Mouse (Mus musculus) forebrain, embryonic 16.5 days (tissue): ENCODE data around the gene Elmod2. TPM values are rescaled to one million over a fixed set of nuclear protein-coding genes. Genes with fewer than 3 reads are reported as not detected.
A peak's percentile ranks its signal among the peaks of the same experiment; 100 is the strongest.

Source experiments
- ATAC-seq: fragments of 200-750 bp; cut with Nextera tagmentation; 2 replicates; pipeline ENCODE4 v1.8.0; 2017; ENCODE audit warnings: mild to moderate bottlenecking, moderate library complexity
- H3K27ac ChIP-seq: fragments of 300-500 bp; sonication (generic); 2 replicates; pipeline ENCODE4 v1.5.1; 2014; ENCODE audit warnings: low read length, control low read depth
- H3K27me3 ChIP-seq: fragments of 300-500 bp; sonication (generic); replicated peaks from 2 replicates; pipeline ENCODE4 v1.6.1; 2014; ENCODE audit warnings: low read length; ENCODE audit not compliant: control insufficient read depth, insufficient read depth
- H3K36me3 ChIP-seq: fragments of 300-500 bp; sonication (generic); 2 replicates; pipeline ENCODE4 v1.6.1; 2014; ENCODE audit not compliant: control insufficient read depth, insufficient read depth
- H3K4me1 ChIP-seq: fragments of 300-500 bp; sonication (generic); replicated peaks from 2 replicates; pipeline ENCODE4 v1.6.1; 2014; ENCODE audit warnings: low read length; ENCODE audit not compliant: control insufficient read depth, insufficient read depth
- H3K4me2 ChIP-seq: fragments of 300-500 bp; sonication (generic); 2 replicates; pipeline ENCODE4 v1.6.1; 2014; ENCODE audit warnings: mild to moderate bottlenecking, low read length, control low read depth
- H3K4me3 ChIP-seq: fragments of 300-500 bp; sonication (generic); replicated peaks from 2 replicates; pipeline ENCODE4 v1.5.1; 2014; ENCODE audit warnings: mild to moderate bottlenecking, low read length, control low read depth
- H3K9ac ChIP-seq: fragments of 300-500 bp; sonication (generic); replicated peaks from 2 replicates; pipeline ENCODE4 v1.6.1; 2014; ENCODE audit warnings: low read depth, low read length, control low read depth
- H3K9me3 ChIP-seq: fragments of 300-500 bp; sonication (generic); 2 replicates; pipeline ENCODE4 v1.6.1; 2016; ENCODE audit warnings: low read length; ENCODE audit not compliant: control insufficient read depth
- WGBS: fragments of 180-500 bp; shearing (Covaris S2); extraction: QIAGEN DNeasy Blood & Tissue Kit; methylation state at CpG from one replicate; pipeline ENCODE4 v1.1.7; 2014; 5-methylcytosine and 5-hydroxymethylcytosine counted together
- polyA plus RNA-seq: library from polyadenylated mRNA; unstranded; fragments of >200 nt; fragmentation: Nextera tagmentation; extraction: Ambion mirVana; gene quantifications from 2 replicates; pipeline ENCODE4 v1.2.1, GENCODE M21; 2015

Elmod2 gene
- polyA plus RNA-seq, 1 experiment from 2014 or later: 31.0 TPM

DNA sequence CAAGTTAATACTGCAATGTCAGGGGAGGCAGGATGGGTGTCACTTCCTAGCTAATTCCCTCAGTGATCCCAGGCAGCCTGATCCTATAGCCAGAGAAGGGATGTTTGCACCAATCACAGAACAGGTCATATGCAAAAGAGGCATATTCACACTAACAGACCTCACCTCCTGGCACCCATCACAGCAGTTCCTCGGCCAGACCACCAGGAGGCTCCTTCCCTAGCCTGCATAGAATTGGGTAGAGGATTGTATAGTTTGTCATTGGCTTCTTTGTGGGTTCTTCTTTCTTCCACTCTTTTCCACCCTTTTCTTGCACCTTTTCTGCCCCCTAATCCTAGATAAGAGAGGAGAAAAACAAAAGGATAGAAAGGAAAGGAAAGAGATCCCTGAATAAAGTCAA lies 32.2 kb downstream of the Elmod2 start:
- Histone ChIP-seq H3K27ac (no peak overlapping the region), H3K4me2 (no peak overlapping the region), H3K4me3 (no peak overlapping the region), H3K9ac (no peak overlapping the region), H3K9me3 (peaks cover 5% of the 10 kb centered on the region; the same call in 1 of the 2 replicates), H3K4me1 (no peaks in the 10 kb centered on the region), H3K36me3 (no peaks in the 10 kb centered on the region), H3K27me3 (no peaks in the 10 kb centered on the region)
- no peak for ATAC-seq
- 50% methylated on average over 1 of the region's 1 CpGs for WGBS

DNA sequence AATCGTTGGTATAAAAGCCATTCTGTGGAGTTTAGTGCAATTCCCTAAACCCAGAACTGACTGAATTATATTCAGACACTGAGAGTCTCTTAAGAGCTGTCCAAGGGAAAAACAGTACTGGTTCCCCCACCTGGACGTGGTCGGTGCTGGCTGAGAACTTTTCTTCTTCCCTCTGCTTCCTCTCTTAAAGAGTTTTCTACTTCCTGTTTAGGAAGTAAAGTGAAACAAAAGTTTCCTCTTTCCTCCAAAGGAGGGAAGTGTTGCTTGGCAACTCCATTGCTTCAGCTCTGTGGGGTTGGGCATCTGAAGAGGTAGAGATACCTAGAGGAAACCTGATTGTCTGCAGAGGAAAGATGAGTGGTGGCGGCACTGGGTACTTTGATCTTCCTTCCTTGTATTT lies 34.9 kb downstream of the Elmod2 start:
- no peaks in the 10 kb centered on the region for H3K27me3 ChIP-seq
- no peaks in the 10 kb centered on the region for H3K36me3 ChIP-seq
- 80% methylated on average over 4 of the region's 4 CpGs for WGBS
- no peaks in the 10 kb centered on the region for H3K4me1 ChIP-seq
- no peak overlapping the region for H3K27ac ChIP-seq
- peaks cover 5% of the 10 kb centered on the region; the same call in 1 of the 2 replicates for H3K9me3 ChIP-seq
- ATAC-seq: no peak
- H3K4me2 ChIP-seq: no peak overlapping the region
- H3K9ac ChIP-seq: no peak overlapping the region
- H3K4me3 ChIP-seq: no peak overlapping the region

GRCm38 (mm10) chr8:83290176-83290575 lies 42.1 kb downstream of the Elmod2 start, which contains the start of gene Ucp1:
Ucp1 (plus strand) TSS chr8:83290352.
- Histone ChIP-seq H3K9me3 (no peaks in the 10 kb centered on the region), H3K27me3 (0 out of 2 replicates have a peak, but pooled peaks cover 5% of the 10 kb centered on the region), H3K36me3 (no peaks in the 10 kb centered on the region), H3K4me1 (peaks cover 5% of the 10 kb centered on the region; the same call in 1 of the 2 replicates), H3K9ac (0 out of 2 replicates have a peak within 1 kb of the TSS, but pooled peaks have one; percentile 13), H3K4me3 (peak within 1 kb of the TSS; percentile 15), H3K27ac (no peak within 1 kb of the TSS), H3K4me2 (peak within 1 kb of the TSS; percentile 44)
- no peak for ATAC-seq
- WGBS: 3% methylated on average over 20 of the region's 20 CpGs

- H3K9me3 ChIP-seq: no peaks in the 10 kb centered on the region
- H3K4me1 ChIP-seq: peaks cover 5% of the 10 kb centered on the region; the same call in 1 of the 2 replicates
- no peaks in the 10 kb centered on the region for H3K36me3 ChIP-seq
- 77% methylated on average over 8 of the region's 8 CpGs for WGBS
- no peak for ATAC-seq
- H3K27ac ChIP-seq: no peak overlapping the region
- no peak overlapping the region for H3K4me2 ChIP-seq
- H3K27me3 ChIP-seq: 0 out of 2 replicates have a peak, but pooled peaks cover 2% of the 10 kb centered on the region
- H3K9ac ChIP-seq: no peak overlapping the region
- H3K4me3 ChIP-seq: no peak overlapping the region
These were observed 46.9 kb downstream of the Elmod2 start for GRCm38 (mm10) chr8:83285391-83285790.

GRCm38 (mm10) chr8:83278431-83278830 lies 53.9 kb downstream of the Elmod2 start:
- Histone ChIP-seq H3K9ac (no peak overlapping the region), H3K4me3 (no peak overlapping the region), H3K36me3 (no peaks in the 10 kb centered on the region), H3K4me2 (no peak overlapping the region), H3K27me3 (no peaks in the 10 kb centered on the region), H3K9me3 (no peaks in the 10 kb centered on the region), H3K27ac (no peak overlapping the region), H3K4me1 (no peaks in the 10 kb centered on the region)
- ATAC-seq: no peak
- 86% methylated on average over 6 of the region's 6 CpGs for WGBS

DNA sequence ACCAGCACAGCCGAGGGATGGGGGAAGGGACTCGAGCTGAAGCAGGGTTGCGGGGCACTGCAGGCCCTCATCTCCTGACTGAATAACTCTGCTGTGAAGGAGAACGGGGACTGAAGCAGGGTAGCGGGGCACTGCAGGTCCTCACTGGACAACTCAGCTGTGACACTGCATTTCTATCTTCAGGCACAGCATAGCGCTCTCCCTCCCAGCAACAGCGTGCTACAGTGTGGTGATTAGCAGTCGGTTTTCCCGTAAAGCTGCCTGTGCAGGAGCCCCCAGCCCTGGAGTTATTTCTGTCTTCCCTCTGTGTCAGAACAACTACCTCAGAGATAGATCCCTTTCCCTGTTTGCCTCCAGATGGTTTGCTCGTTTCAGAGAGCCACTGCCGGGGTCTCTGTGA lies 57.8 kb downstream of the Elmod2 start:
- ATAC-seq: no peak
- H3K4me3 ChIP-seq: no peak overlapping the region
- H3K36me3 ChIP-seq: peaks cover 7% of the 10 kb centered on the region
- no peaks in the 10 kb centered on the region for H3K27me3 ChIP-seq
- no peak overlapping the region for H3K9ac ChIP-seq
- no peak overlapping the region for H3K27ac ChIP-seq
- WGBS: 69% methylated on average over 11 of the region's 11 CpGs
- no peak overlapping the region for H3K4me2 ChIP-seq
- H3K9me3 ChIP-seq: no peaks in the 10 kb centered on the region
- H3K4me1 ChIP-seq: no peaks in the 10 kb centered on the region

DNA sequence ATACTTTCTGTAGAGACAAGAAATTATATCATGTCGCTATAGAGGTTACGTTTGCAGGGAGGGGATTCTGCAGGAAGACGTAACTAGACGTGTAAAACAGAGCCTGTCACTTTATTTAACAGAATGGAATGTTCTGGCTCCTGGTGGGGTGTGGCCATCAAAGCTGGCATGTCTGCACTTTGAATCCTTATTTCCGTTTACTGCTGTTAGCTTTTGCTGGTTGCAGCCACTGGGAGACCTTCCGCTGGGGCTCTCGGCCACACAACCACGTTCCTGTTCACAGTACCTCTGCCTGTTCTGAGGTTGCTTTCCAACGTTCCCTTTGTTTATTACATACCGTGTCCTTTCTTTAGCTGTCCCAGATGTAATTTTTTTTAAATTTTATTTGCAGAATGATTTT lies 59.8 kb downstream of the Elmod2 start:
- WGBS: 85% methylated on average over 10 of the region's 10 CpGs
- Histone ChIP-seq H3K27ac (no peak overlapping the region), H3K4me1 (no peaks in the 10 kb centered on the region), H3K27me3 (no peaks in the 10 kb centered on the region), H3K36me3 (peaks cover 7% of the 10 kb centered on the region), H3K9ac (no peak overlapping the region), H3K4me2 (no peak overlapping the region), H3K9me3 (no peaks in the 10 kb centered on the region), H3K4me3 (no peak overlapping the region)
- no peak for ATAC-seq

DNA sequence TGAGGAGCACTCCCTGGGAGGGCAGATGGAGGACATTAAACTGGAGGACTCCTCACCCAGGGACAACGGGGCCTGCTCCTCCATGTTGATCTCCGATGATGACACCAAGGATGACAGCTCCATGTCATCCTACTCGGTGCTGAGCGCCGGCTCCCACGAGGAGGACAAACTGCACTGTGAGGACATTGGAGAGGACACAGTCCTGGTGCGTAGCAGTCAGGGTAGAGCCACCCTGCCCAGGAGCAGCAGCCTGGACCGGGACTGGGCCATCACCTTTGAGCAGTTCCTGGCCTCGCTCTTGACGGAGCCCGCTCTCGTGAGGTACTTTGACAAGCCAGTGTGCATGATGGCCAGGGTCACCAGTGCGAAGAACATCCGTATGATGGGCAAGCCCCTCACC lies 61.1 kb downstream of the Elmod2 start:
- WGBS: 94% methylated on average over 14 of the region's 14 CpGs
- Histone ChIP-seq H3K4me2 (no peak overlapping the region), H3K36me3 (peaks cover 12% of the 10 kb centered on the region), H3K27me3 (no peaks in the 10 kb centered on the region), H3K27ac (no peak overlapping the region), H3K9ac (no peak overlapping the region), H3K4me3 (no peak overlapping the region), H3K4me1 (no peaks in the 10 kb centered on the region), H3K9me3 (no peaks in the 10 kb centered on the region)
- ATAC-seq: no peak
